Mouse (Mus musculus) G1E (cell line): ENCODE measurements at regions not wholly inside any gene's neighbourhood (a gene's known extent, or its start where the extent isn't known, plus 50 kb on each side); places are given as distances from the start of the nearest gene placed in this dataset.

Experiments used
- CTCF ChIP-seq: IDR thresholded peaks from 2 replicates; pipeline ENCODE4 v1.5.1; 2012; ENCODE audit warnings: low read depth, low read length, inconsistent platforms, mixed read lengths
- GATA1 ChIP-seq: IDR thresholded peaks from 2 replicates; pipeline ENCODE4 v1.6.1; 2012; ENCODE audit warnings: borderline replicate concordance, low read length, inconsistent platforms, mixed read lengths
- GATA2 ChIP-seq: IDR thresholded peaks from 2 replicates; pipeline ENCODE4 v1.6.1; 2012; ENCODE audit warnings: low read depth, low read length, inconsistent platforms, borderline replicate concordance
- POLR2AphosphoS5 ChIP-seq: IDR thresholded peaks from 2 replicates; pipeline ENCODE4 v1.6.1; 2012; ENCODE audit warnings: low read depth, low read length, inconsistent platforms; ENCODE audit not compliant: insufficient replicate concordance
- TAL1 ChIP-seq: conservative IDR thresholded peaks from 2 replicates; pipeline ENCODE4 v1.6.1; 2012; ENCODE audit warnings: low read depth, low read length, inconsistent platforms, mixed read lengths

DNA sequence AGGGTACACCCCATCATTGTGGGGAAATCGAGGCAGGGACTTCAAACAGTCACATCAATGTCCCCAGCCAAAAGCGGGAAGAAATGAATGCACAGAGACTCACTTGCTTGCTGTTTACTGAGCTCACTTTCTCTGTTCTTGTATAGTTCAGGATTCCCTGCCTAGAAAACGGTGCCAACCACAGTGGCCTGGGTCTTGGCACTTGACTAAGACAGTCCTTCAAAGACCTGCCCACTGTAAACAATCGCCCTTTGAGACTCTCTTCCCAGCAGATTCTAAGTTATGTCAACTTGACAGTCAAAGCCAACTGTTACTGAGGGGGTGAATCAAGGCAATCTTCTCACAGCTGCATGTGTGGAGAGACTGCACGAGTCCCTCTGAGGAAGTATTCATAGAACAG, 76.8 kb upstream of the Kcnj15 start:
- TF ChIP-seq CTCF (no peak), GATA1 (no peak), TAL1 (no peak), GATA2 (no peak), POLR2AphosphoS5 (no peak)
